Mouse (Mus musculus): Measurements from ENCODE around the gene Gm14296.
"Not testable (repeated sequence)": the region's sequence is repeated elsewhere in the genome, so short reads cannot be mapped to it uniquely, and the experiment has no call there.

DNA sequence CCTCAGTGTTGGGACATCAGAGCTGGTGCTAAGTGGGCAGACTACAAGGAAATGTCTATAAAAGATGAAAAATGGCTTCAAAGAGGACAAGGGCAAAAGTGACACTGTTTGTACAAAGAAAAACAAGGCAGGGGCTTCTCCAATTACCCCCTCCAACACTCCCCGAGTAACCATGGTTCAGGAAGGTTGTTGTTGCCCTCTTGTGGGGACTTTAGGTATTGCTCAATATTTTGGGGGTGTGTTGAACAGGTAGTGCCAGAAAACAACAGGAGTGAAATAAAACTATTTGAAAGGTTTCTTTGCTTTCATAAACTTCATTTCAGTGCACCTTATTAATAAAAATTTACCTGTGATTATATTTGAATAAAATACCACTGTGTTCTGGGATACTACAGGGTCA lies 22.1 kb downstream of the Gm14296 start:
- not testable (repeated sequence) for TF ChIP-seq CTCF, EP300 (IDR thresholded peaks at IDR 0.05; ENCODE audit: low read depth)

Data from liver, embryonic 14.5 days (tissue).